Mouse (Mus musculus) CH12.LX (cell line): ENCODE results near the gene Pofut2.

ENCODE experiments used
- BHLHE40 ChIP-seq: IDR thresholded peaks from 2 replicates; pipeline ENCODE4 v1.6.1; 2011; ENCODE audit warnings: mild to moderate bottlenecking, low read depth, low read length, improper control_type of control experiment
- CHD2 ChIP-seq: IDR thresholded peaks from 2 replicates; pipeline ENCODE4 v1.6.1; 2011; ENCODE audit warnings: low read length, improper control_type of control experiment
- CTCF ChIP-seq, 2 experiments: IDR thresholded peaks in 1 of 2; conservative IDR thresholded peaks in 1 of 2; 2 replicates each; pipeline ENCODE4 v1.5.1; 2011 to 2012; ENCODE audit warnings: low read depth in 2 of 2, low read length in 2 of 2, improper control_type of control experiment in 1 of 2, inconsistent platforms in 1 of 2, mild to moderate bottlenecking in 1 of 2, moderate library complexity in 1 of 2
- E2F4 ChIP-seq: IDR thresholded peaks from 2 replicates; pipeline ENCODE4 v1.6.1; 2011; ENCODE audit warnings: low read depth, low read length, improper control_type of control experiment; ENCODE audit not compliant: insufficient replicate concordance
- EP300 ChIP-seq: IDR thresholded peaks from 2 replicates; pipeline ENCODE4 v1.6.1; 2011; ENCODE audit warnings: low read length, improper control_type of control experiment
- POLR2A ChIP-seq: IDR thresholded peaks from 2 replicates; pipeline ENCODE4 v1.6.1; 2011; ENCODE audit warnings: low read depth, mild to moderate bottlenecking, improper control_type of control experiment, low read length
- TCF12 ChIP-seq: IDR thresholded peaks from 2 replicates; pipeline ENCODE4 v1.6.1; 2014; ENCODE audit warnings: low read depth, mild to moderate bottlenecking, inconsistent platforms, low read length, improper control_type of control experiment
- USF1 ChIP-seq: IDR thresholded peaks from 2 replicates; pipeline ENCODE4 v1.6.1; 2014; ENCODE audit warnings: low read depth, mild to moderate bottlenecking, inconsistent platforms, low read length, improper control_type of control experiment
- USF2 ChIP-seq: conservative IDR thresholded peaks from 2 replicates; pipeline ENCODE4 v1.6.1; 2011; ENCODE audit warnings: low read depth, low read length, improper control_type of control experiment
- ZC3H11A ChIP-seq: IDR thresholded peaks from 2 replicates; pipeline ENCODE4 v1.6.1; 2012; ENCODE audit warnings: low read depth, mild to moderate bottlenecking, inconsistent platforms, low read length, improper control_type of control experiment

GRCm38 (mm10) chr10:77273798-77274197, 14.8 kb downstream of the Pofut2 start:
- TF ChIP-seq E2F4, result no peak
- no peak for TF ChIP-seq EP300
- TF ChIP-seq USF1, result no peak
- no peak for TF ChIP-seq CTCF (conservative IDR thresholded peaks at IDR 0.05 in 1 of 2, IDR thresholded peaks at IDR 0.05 in 1 of 2; ENCODE audit: low read depth in 2 of 2, low read length in 2 of 2)
- TF ChIP-seq ZC3H11A, result no peak
- TF ChIP-seq USF2, result no peak
- TF ChIP-seq TCF12, result no peak
- TF ChIP-seq POLR2A, result no peak
- no peak for TF ChIP-seq BHLHE40
- no peak for TF ChIP-seq CHD2
